Mouse (Mus musculus) megakaryocyte-erythroid progenitor cell, adult 5-6 weeks (primary cell): ENCODE measurements around the gene Mindy4. TPM values are rescaled to one million over a fixed set of nuclear protein-coding genes. Genes with fewer than 3 reads are reported as not detected.

Experiments
- ATAC-seq: replicated peaks from 2 replicates; pipeline ENCODE4 v1.8.0; 2016; ENCODE audit warnings: mild to moderate bottlenecking, inconsistent platforms; ENCODE audit not compliant: severe bottlenecking, poor library complexity, low FRiP score, low TSS enrichment
- total RNA-seq, 2 experiments: library from RNA; stranded (forward) in 1 of 2; stranded (reverse) in 1 of 2; fragments of 200-1000, 215-1000 nt in 1 of 2; fragments of >200 nt in 1 of 2; fragmentation: Nextera tagmentation in 1 of 2; gene quantifications; 2 replicates each; pipeline ENCODE4 v1.2.3; 2014 to 2017

Mindy4 gene
- total RNA-seq, 2 experiments from 2014 or later, result 2.1 to 10.6 TPM

DNA sequence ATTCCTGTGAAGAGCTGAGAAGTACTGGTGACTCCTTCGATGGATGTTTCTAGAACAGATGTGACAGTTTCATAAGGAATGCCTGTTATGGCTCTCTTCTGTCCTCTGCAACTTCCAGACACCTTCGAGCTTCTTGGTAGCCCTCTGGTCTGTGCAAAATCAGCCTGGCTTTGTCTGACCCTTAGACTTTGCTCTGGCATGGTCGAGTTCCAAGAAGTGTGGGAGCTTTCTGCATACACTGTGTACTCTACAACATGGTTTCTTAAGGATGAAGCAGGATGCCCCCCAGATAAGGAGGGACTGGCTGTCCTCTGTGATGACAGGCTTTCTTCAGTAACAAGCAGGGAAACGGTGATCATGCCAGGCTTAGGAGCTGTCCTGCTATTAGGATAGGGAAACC is 125.0 kb downstream of the Mindy4 start:
- no peak for ATAC-seq

DNA sequence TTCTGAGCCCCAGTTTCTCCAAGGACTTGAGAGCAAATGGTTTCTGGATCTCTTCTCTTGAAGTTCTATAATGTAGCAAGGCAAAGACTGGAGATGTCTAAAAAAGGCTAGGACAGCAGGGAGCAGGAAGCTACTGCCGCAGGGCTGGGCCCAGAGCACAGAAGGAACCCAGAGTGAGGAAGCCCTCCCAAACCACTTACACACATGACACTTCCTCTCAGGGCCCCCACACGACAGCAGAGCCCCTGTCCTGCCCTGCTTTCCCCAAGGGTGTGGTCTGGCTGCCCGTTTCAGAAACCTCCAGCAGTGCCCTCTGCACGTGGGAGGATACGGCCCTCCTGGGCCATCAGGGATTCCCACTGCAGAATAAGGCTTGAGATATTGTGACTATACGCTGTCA is 128.1 kb downstream of the Mindy4 start:
- no peak for ATAC-seq

DNA sequence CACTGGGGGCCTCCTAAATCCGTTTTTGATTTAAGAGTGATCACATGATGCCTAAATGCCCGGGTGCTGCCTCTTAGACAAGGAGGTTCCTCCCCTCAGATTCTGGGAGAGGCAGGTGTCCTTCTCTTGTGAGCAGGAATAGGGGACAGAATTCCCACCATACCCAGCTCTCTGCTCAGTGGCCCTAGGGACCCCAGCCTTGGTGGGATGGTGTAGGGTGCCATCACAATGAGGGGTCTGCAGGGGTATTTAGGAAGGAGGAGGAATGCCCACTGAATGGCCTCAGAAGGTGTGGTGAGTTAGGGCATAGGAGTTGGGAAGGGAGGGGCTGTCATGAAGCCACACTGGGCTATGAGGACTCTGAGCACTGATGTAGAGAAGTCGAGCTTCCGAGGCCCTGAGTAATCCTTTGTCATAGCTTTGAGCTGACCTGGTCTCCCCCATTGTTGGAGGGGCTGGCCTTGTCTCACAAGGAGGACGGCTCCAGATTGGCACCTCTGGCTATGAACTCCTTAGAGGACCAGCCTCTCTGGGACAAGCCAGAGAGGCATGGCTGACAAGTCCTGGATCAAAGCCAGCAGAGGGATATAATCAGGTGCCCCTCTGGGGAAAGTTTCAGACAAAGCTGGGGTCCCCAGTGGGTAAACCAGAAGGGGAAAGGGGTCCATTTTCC is 129.1 kb downstream of the Mindy4 start:
- ATAC-seq, result no peak

DNA sequence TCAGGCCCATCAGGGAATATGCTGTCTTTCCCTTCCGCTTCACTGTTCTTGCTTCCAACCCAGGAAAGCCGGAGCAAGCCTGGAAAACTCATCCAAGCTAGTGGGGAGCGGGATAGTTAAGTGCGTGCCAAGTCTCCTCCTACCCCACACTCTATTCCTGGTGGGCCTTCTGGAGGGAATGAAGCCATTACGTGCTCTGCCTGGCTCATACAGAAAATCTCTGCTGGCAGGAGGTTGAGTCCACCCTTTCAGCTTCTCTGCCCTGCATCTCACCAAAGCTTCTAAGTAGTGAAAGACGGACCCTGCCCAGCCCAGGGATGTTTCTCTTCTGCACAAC is 129.6 kb downstream of the Mindy4 start:
- no peak for ATAC-seq

- ATAC-seq, result peak; percentile 68
Measured at GRCm38 (mm10) chr6:55335989-55336514, 132.9 kb downstream of the Mindy4 start, which contains the start of gene Aqp1. Gene Aqp1 (plus strand): TSS chr6:55336432.

- ATAC-seq, result no peak
Measured at GRCm38 (mm10) chr6:55337242-55337641, 134.1 kb downstream of the Mindy4 start.

GRCm38 (mm10) chr6:55338077-55338476 is 134.9 kb downstream of the Mindy4 start:
- ATAC-seq, result no peak

DNA sequence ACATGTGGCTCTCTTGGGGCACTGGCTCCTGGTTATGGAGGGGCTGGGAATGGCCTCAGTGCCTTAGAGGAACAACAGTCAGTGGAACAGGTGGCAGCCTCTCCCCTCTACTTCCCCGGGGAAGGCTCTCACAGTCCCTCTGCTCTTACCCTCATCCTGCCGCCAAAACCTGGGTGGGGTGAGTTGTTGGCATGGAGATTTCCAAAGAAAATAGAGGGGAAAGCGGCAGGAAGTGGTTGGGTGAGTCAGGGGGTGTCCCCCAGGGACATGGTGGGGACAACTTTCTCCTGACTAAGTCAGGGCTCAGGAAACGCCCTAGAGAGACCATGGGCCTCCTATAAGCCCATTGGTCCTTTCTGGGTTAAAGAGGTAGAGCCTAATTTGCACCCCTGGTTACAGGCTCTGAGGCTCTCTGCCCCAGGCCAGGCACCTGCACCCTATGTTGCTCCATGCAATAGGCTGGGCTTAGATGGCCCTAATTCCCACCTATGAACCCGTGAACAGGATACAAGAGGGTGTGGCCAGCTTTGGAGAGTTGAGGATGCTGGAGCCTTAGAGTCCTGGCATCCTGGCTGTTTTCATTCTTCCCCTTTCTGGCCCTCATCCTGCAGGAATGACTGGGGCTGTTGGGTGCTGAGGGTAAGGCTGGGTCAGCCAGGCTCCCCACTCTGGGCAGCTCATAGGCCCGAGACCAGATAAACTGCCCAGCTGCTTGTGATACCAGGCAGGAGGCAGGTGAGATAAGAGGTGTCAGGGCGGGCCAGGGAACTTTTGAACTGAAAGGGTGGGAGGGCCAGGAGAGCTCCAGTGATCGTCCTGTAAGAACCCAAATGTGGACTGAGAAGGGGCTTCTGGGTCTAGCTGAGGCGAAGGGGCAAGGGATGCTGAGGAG is 136.0 kb downstream of the Mindy4 start:
- ATAC-seq, result peak; percentile 30

- no peak for ATAC-seq
Measured at GRCm38 (mm10) chr6:55341688-55342087, 138.5 kb downstream of the Mindy4 start.

DNA sequence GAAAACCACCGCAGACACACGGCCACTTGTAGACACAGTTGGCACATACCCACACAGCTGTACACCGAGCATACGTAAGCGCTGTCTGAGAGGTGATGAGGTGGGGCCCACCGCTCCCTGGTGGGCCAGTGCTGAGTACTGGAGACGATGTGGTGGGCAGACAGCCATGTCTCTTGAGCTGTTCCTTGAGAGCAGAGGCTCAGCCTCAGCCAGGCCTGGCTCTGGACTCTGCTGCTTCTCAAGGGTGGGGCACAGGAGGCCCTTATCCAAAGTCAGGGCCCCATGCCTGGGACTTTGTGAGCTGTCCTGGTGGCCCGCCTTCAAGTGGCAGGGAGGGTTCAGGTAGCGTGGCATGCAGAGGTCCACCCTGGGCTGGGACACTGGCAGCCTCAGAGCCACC is 139.1 kb downstream of the Mindy4 start:
- ATAC-seq, result 0 out of 2 replicates have a peak, but pooled peaks have one; percentile 5

GRCm38 (mm10) chr6:55343446-55343845 is 140.3 kb downstream of the Mindy4 start:
- ATAC-seq, result no peak

DNA sequence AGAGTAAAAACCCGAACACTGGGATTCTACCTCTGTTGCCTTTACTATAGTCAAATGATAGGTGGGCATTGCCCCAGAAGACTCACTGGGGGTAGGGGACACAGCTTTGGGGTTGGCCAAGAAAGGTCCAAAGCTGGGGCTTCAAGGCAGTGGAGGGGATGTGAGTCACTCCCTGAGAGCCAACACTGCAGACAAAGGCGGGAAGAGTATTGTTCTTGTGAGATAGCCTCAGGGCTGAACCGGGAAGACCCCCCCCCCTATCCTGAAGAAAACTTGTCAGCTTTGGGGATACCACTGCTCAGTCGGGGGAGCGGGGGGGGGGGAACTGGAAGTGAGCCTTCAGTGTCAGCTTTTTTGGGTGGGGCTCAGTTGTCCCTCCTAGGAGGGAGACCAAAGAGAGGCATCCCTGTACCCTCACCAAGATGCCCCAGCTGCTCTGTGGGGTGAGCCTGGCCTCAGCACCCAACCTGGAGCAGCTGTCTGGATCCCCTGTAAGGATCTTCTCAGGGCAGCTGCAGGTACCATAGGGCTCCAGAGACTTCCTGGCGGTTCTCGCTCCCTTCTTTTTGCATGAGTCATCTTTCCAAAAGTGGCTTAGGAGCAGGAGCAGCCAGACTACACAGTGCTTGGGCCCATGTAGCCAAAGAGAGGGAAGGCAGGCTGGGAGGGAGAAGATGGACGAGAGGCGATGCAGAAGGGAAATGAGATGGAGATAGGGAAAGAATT is 141.3 kb downstream of the Mindy4 start:
- no peak for ATAC-seq

DNA sequence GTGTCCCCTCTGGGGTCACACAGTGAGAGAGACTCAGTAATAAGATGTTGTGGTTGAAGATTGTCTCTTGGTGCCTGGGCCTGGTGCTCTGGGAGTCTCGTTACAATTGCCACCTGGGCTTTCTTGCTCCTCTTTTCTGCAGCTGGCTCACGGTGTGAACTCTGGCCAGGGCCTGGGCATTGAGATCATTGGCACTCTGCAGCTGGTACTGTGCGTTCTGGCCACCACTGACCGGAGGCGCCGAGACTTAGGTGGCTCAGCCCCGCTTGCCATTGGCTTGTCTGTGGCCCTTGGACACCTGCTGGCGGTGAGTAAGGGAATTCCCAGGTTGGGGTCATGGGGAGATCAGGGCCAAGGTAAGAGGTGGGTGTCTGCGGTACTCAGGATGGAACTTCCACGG is 142.1 kb downstream of the Mindy4 start:
- ATAC-seq, result no peak

- no peak for ATAC-seq
Measured at GRCm38 (mm10) chr6:55346491-55346890, 143.3 kb downstream of the Mindy4 start.

GRCm38 (mm10) chr6:55347711-55348571 is 144.8 kb downstream of the Mindy4 start:
- ATAC-seq, result 0 out of 2 replicates have a peak, but pooled peaks have one; percentile 1

DNA sequence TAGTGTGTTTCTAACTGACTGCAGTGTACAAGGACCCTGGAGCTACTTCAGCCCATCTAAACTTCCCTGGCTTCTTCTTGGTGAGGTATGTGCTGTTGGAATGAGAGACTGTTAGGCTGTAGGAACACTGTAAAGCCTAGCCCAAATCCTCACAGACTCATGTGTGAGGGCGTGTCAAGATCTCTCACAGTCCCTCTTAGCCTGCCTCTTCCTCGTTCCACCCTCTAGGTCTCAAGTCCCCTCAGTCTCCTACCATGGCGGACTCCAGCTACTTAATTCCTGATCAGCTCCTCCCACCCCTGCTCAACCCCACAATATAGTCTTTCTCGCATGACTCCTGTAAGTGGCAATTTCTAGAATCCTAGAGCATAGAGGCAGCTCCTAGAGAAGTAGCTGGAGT is 146.0 kb downstream of the Mindy4 start:
- ATAC-seq, result peak; percentile 18

- no peak for ATAC-seq
Measured at GRCm38 (mm10) chr6:55350383-55350952, 147.3 kb downstream of the Mindy4 start.

DNA sequence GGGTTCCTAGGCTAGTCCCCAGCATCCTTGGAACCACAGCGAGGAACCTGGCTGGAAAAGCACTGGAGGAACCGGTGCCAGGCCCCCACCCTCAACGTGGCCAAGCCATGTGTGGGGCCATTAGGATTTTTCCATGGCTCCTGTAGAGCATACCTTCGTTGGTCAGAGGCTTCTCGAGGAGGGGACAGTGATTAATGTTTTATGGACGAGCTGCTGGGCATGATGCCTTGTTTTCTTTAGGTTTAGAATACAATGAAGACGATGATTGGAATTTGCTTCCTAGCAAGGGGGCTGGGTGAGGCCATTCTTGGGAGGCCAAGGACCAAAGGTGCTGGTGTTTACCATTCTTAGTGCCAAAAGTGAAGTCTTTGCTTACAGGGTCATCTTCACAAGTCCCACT is 148.5 kb downstream of the Mindy4 start:
- no peak for ATAC-seq
